Mouse (Mus musculus) cerebellum, postnatal 10 days (tissue): ENCODE data around the gene Mosmo.

Source experiments
- DNase-seq, 2 experiments: peaks; one replicate each; pipeline ENCODE4 v3.0.0; 2021; ENCODE audit warnings: mixed read lengths in 2 of 2

Gene Mosmo

GRCm38 (mm10) chr7:120778012-120778411 lies 100.6 kb downstream of the Mosmo start:
- DNase-seq, result no peak
